Mouse (Mus musculus): ENCODE measurements at regions not wholly inside any gene's neighbourhood (a gene's known extent, or its start where the extent isn't known, plus 50 kb on each side); places are given as distances from the start of the nearest gene placed in this dataset.

GRCm38 (mm10) chr19:48864151-48864740 lies 658.4 kb downstream of the Sorcs3 start:
- no peak overlapping the region for H3K4me3 ChIP-seq (replicated peaks; ENCODE audit: low read depth, low read length)
- no peak overlapping the region for H3K27ac ChIP-seq (replicated peaks; ENCODE audit: low read depth, low read length)
- no peak for DNase-seq
- no peak overlapping the region for H3K9ac ChIP-seq (replicated peaks; ENCODE audit: low read length)
- 83% methylated on average over 9 of the region's 9 CpGs for WGBS
- H3K9me3 ChIP-seq (ENCODE audit: control insufficient read depth, low read length) = no peaks in the 10 kb centered on the region
- H3K4me1 ChIP-seq (ENCODE audit: control insufficient read depth, insufficient read depth, low read length) = no peaks in the 10 kb centered on the region
- no peak overlapping the region for H3K4me2 ChIP-seq (ENCODE audit: low read length)
- H3K36me3 ChIP-seq (ENCODE audit: control insufficient read depth, insufficient read depth, low read length) = no peaks in the 10 kb centered on the region
- H3K27me3 ChIP-seq (ENCODE audit: control insufficient read depth, insufficient read depth, low read length) = no peaks in the 10 kb centered on the region
- ATAC-seq (ENCODE audit: low FRiP score, low TSS enrichment) = no peak

GRCm38 (mm10) chr19:48871601-48872000 lies 665.8 kb downstream of the Sorcs3 start:
- H3K4me1 ChIP-seq (ENCODE audit: control insufficient read depth, insufficient read depth, low read length) = no peaks in the 10 kb centered on the region

DNA sequence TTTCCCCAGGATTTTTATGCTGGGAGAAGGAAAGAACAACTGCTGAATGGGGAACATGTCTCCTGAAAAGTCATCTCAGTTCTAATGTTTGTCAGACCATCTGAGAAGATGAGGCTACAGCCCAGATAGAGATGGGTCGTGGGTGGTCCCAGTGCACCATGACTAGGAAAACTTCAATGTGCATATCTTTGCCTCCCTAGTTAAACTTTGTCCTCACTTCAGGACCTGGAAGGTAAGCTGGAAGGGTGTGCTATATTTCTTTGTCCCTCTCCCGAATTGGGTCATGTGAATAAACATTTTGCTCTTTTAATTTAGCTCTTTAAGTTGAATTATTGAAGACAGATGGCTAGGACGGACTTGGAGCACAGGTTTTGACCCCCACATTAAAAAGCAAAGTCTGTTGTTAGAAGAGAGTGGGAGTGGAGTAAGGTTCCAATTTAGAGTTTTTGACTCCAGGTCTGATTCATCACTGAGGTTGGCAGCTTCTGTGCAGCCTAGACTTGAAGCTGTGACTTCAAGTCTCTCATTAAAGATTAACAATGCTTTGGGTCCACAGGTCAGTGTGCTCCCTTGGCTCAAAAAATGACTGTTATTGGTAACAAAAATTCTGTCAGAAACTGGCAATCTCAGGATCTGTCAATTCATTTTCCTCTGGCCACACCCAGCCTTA lies 675.8 kb downstream of the Sorcs3 start:
- H3K4me2 ChIP-seq (ENCODE audit: low read length) = no peak overlapping the region
- no peaks in the 10 kb centered on the region for H3K27me3 ChIP-seq (ENCODE audit: control insufficient read depth, insufficient read depth, low read length)
- no peaks in the 10 kb centered on the region for H3K4me1 ChIP-seq (ENCODE audit: control insufficient read depth, insufficient read depth, low read length)
- ATAC-seq (ENCODE audit: low FRiP score, low TSS enrichment) = no peak
- H3K9me3 ChIP-seq (ENCODE audit: control insufficient read depth, low read length) = no peaks in the 10 kb centered on the region
- H3K4me3 ChIP-seq (replicated peaks; ENCODE audit: low read depth, low read length) = no peak overlapping the region
- no peaks in the 10 kb centered on the region for H3K36me3 ChIP-seq (ENCODE audit: control insufficient read depth, insufficient read depth, low read length)
- 83% methylated on average over 3 of the region's 3 CpGs for WGBS
- no peak for DNase-seq
- H3K9ac ChIP-seq (replicated peaks; ENCODE audit: low read length) = no peak overlapping the region
- no peak overlapping the region for H3K27ac ChIP-seq (replicated peaks; ENCODE audit: low read depth, low read length)

More at GRCm38 (mm10) chr19:48871601-48872000, 665.8 kb downstream of the Sorcs3 start:
- H3K9ac ChIP-seq (replicated peaks; ENCODE audit: low read length) = no peak overlapping the region
- no peak for DNase-seq
- H3K4me2 ChIP-seq (ENCODE audit: low read length) = no peak overlapping the region
- no peaks in the 10 kb centered on the region for H3K36me3 ChIP-seq (ENCODE audit: control insufficient read depth, insufficient read depth, low read length)
- H3K27ac ChIP-seq (replicated peaks; ENCODE audit: low read depth, low read length) = no peak overlapping the region
- no peaks in the 10 kb centered on the region for H3K9me3 ChIP-seq (ENCODE audit: control insufficient read depth, low read length)
- ATAC-seq (ENCODE audit: low FRiP score, low TSS enrichment) = no peak
- H3K4me3 ChIP-seq (replicated peaks; ENCODE audit: low read depth, low read length) = no peak overlapping the region
- H3K27me3 ChIP-seq (ENCODE audit: control insufficient read depth, insufficient read depth, low read length) = no peaks in the 10 kb centered on the region

- Histone ChIP-seq H3K9ac (replicated peaks; ENCODE audit: low read length) (no peak overlapping the region), H3K9me3 (ENCODE audit: control insufficient read depth, low read length) (no peaks in the 10 kb centered on the region), H3K27ac (replicated peaks; ENCODE audit: low read depth, low read length) (no peak overlapping the region), H3K27me3 (ENCODE audit: control insufficient read depth, insufficient read depth, low read length) (no peaks in the 10 kb centered on the region), H3K4me2 (ENCODE audit: low read length) (no peak overlapping the region), H3K4me1 (ENCODE audit: control insufficient read depth, insufficient read depth, low read length) (no peaks in the 10 kb centered on the region), H3K4me3 (replicated peaks; ENCODE audit: low read depth, low read length) (no peak overlapping the region), H3K36me3 (ENCODE audit: control insufficient read depth, insufficient read depth, low read length) (no peaks in the 10 kb centered on the region)
- ATAC-seq (ENCODE audit: low FRiP score, low TSS enrichment) (no peak), DNase-seq (no peak)
Measured at GRCm38 (mm10) chr19:48908236-48908635, 702.4 kb downstream of the Sorcs3 start.

DNA sequence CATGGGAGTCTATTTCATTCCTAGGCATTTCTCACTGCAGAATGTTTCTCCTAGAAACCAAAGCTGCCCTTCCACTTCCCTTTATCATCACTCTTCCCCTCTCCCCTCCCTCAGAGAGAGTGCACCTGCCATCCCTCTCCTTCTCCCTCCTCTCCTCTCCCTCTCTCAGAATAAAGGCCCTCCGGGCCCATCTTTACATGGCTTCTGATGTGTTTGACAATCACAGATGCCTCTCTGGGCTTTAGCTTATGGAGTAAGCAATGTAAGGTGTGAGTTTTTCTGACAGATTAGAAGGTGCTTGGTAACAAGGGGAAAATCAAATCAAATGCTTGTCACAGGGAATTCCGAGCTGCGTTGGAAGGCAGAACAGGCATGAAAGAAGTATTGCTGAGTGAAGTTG lies 707.2 kb downstream of the Sorcs3 start:
- H3K4me3 ChIP-seq (replicated peaks; ENCODE audit: low read depth, low read length) = no peak overlapping the region
- ATAC-seq (ENCODE audit: low FRiP score, low TSS enrichment) (no peak), DNase-seq (peak; percentile 57)
- no peaks in the 10 kb centered on the region for H3K9me3 ChIP-seq (ENCODE audit: control insufficient read depth, low read length)
- H3K4me1 ChIP-seq (ENCODE audit: control insufficient read depth, insufficient read depth, low read length) = no peaks in the 10 kb centered on the region
- no peaks in the 10 kb centered on the region for H3K36me3 ChIP-seq (ENCODE audit: control insufficient read depth, insufficient read depth, low read length)
- no peak overlapping the region for H3K4me2 ChIP-seq (ENCODE audit: low read length)
- WGBS = 38% methylated on average over 3 of the region's 3 CpGs
- no peaks in the 10 kb centered on the region for H3K27me3 ChIP-seq (ENCODE audit: control insufficient read depth, insufficient read depth, low read length)
- no peak overlapping the region for H3K27ac ChIP-seq (replicated peaks; ENCODE audit: low read depth, low read length)
- H3K9ac ChIP-seq (replicated peaks; ENCODE audit: low read length) = no peak overlapping the region

DNA sequence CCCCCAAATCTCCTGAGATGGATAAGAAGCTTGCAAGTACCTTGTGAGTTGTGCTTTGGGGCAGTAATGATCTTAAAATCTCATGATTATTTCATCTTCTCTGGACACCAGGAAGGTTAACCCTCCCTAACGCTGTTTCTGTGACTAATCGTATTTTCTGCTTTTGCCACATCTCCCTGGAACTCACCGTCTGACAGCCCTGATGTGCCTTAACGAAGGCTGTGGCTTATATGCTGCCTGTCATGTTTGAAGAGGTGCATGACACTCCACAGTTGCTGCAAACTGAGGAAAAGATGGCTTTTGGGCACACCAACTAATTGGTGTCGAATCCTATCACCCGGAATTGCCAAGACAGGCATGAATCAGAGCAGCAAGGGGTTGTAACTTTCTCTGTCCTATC lies 713.8 kb downstream of the Sorcs3 start:
- Histone ChIP-seq H3K4me1 (ENCODE audit: control insufficient read depth, insufficient read depth, low read length) (0 out of 2 replicates have a peak, but pooled peaks cover 5% of the 10 kb centered on the region), H3K9me3 (ENCODE audit: control insufficient read depth, low read length) (no peaks in the 10 kb centered on the region), H3K36me3 (ENCODE audit: control insufficient read depth, insufficient read depth, low read length) (no peaks in the 10 kb centered on the region), H3K4me3 (replicated peaks; ENCODE audit: low read depth, low read length) (no peak overlapping the region), H3K4me2 (ENCODE audit: low read length) (no peak overlapping the region), H3K9ac (replicated peaks; ENCODE audit: low read length) (no peak overlapping the region), H3K27me3 (ENCODE audit: control insufficient read depth, insufficient read depth, low read length) (no peaks in the 10 kb centered on the region), H3K27ac (replicated peaks; ENCODE audit: low read depth, low read length) (no peak overlapping the region)
- WGBS = 25% methylated on average over 6 of the region's 6 CpGs
- DNase-seq = peak; percentile 49
- ATAC-seq (ENCODE audit: low FRiP score, low TSS enrichment) = no peak; the same call in 1 of the 2 replicates

DNA sequence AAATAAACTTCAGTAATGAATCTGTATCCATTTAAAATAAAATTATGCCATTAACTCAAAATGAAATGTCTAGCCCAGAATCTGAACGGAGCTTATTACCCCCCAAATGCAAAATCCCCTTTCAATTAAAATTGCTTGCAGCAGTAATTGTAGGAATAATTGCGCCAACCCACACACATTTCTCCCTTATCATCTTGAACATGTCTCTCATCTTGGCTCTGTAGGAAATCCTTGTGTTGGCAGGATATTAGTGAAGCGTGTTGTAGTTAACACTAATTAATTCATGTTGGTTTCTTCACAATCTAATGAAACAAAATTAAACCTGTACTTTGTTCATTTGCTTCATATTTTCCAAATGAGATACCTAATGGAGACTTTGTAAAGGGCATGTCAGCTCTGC lies 741.8 kb downstream of the Sorcs3 start:
- no peak overlapping the region for H3K4me2 ChIP-seq (ENCODE audit: low read length)
- ATAC-seq (ENCODE audit: low FRiP score, low TSS enrichment) (no peak), DNase-seq (peak; percentile 34)
- no peak overlapping the region for H3K4me3 ChIP-seq (replicated peaks; ENCODE audit: low read depth, low read length)
- no peaks in the 10 kb centered on the region for H3K9me3 ChIP-seq (ENCODE audit: control insufficient read depth, low read length)
- no peaks in the 10 kb centered on the region for H3K27me3 ChIP-seq (ENCODE audit: control insufficient read depth, insufficient read depth, low read length)
- H3K9ac ChIP-seq (replicated peaks; ENCODE audit: low read length) = no peak overlapping the region
- H3K36me3 ChIP-seq (ENCODE audit: control insufficient read depth, insufficient read depth, low read length) = no peaks in the 10 kb centered on the region
- H3K27ac ChIP-seq (replicated peaks; ENCODE audit: low read depth, low read length) = no peak overlapping the region
- WGBS = 70% methylated on average over 3 of the region's 3 CpGs
- no peaks in the 10 kb centered on the region for H3K4me1 ChIP-seq (ENCODE audit: control insufficient read depth, insufficient read depth, low read length)
